Mouse (Mus musculus) neural tube, embryonic 14.5 days (tissue): ENCODE results near the gene Nsmce3. TPM values are rescaled to one million over a fixed set of nuclear protein-coding genes. Genes with fewer than 3 reads are reported as not detected.

Experiments used
- ATAC-seq: fragments of 200-750 bp; cut with Nextera tagmentation; 2 replicates; pipeline ENCODE4 v1.8.0; 2017; ENCODE audit warnings: low read depth, mild to moderate bottlenecking, moderate TSS enrichment, moderate library complexity
- H3K27ac ChIP-seq: fragments of 300-500 bp; sonication (generic); 2 replicates; pipeline ENCODE4 v1.5.1; 2014; ENCODE audit warnings: low read depth, mild to moderate bottlenecking, control low read depth, low read length, moderate library complexity, mixed read lengths
- H3K27me3 ChIP-seq: fragments of 300-500 bp; sonication (generic); 2 replicates; pipeline ENCODE4 v1.6.1; 2014; ENCODE audit warnings: low read length; ENCODE audit not compliant: control insufficient read depth, insufficient read depth
- H3K36me3 ChIP-seq: fragments of 300-500 bp; sonication (generic); 2 replicates; pipeline ENCODE4 v1.6.1; 2014; ENCODE audit warnings: low read length, mixed read lengths; ENCODE audit not compliant: control insufficient read depth, insufficient read depth
- H3K4me1 ChIP-seq: fragments of 300-500 bp; sonication (generic); 2 replicates; pipeline ENCODE4 v1.6.1; 2014; ENCODE audit warnings: low read length; ENCODE audit not compliant: control insufficient read depth, insufficient read depth
- H3K4me2 ChIP-seq: fragments of 300-500 bp; sonication (generic); 2 replicates; pipeline ENCODE4 v1.6.1; 2014; ENCODE audit warnings: mild to moderate bottlenecking, low read depth, low read length, control low read depth
- H3K4me3 ChIP-seq: fragments of 300-500 bp; sonication (generic); 2 replicates; pipeline ENCODE4 v1.5.1; 2014; ENCODE audit warnings: low read depth, low read length, control low read depth, mixed read lengths
- H3K9ac ChIP-seq: fragments of 300-500 bp; sonication (generic); replicated peaks from 2 replicates; pipeline ENCODE4 v1.6.1; 2014; ENCODE audit warnings: low read depth, mild to moderate bottlenecking, control low read depth, low read length, mixed read lengths
- H3K9me3 ChIP-seq: fragments of 300-500 bp; sonication (generic); 2 replicates; pipeline ENCODE4 v1.6.1; 2016; ENCODE audit warnings: low read length; ENCODE audit not compliant: control insufficient read depth
- WGBS: fragments of 180-500 bp; shearing (Covaris S2); extraction: QIAGEN DNeasy Blood & Tissue Kit; methylation state at CpG from one replicate; pipeline ENCODE4 v1.1.7; 2014; 5-methylcytosine and 5-hydroxymethylcytosine counted together
- polyA plus RNA-seq: library from polyadenylated mRNA; unstranded; fragments of >200 nt; fragmentation: Nextera tagmentation; extraction: Ambion mirVana; gene quantifications from 2 replicates; pipeline ENCODE4 v1.2.1, GENCODE M21; 2014

Gene Nsmce3
- polyA plus RNA-seq, 1 experiment from 2014 or later, result 11.8 TPM

- 93% methylated on average over 4 of the region's 4 CpGs for WGBS
- ATAC-seq, result no peak
- Histone ChIP-seq H3K27me3 (no peaks in the 10 kb centered on the region), H3K4me2 (no peak overlapping the region), H3K36me3 (no peaks in the 10 kb centered on the region), H3K4me1 (peaks cover 16% of the 10 kb centered on the region), H3K9me3 (no peaks in the 10 kb centered on the region), H3K27ac (no peak overlapping the region), H3K4me3 (no peak overlapping the region), H3K9ac (no peak overlapping the region)
Measured at GRCm38 (mm10) chr7:64874941-64875340, 2.1 kb upstream of the Nsmce3 start.

- H3K27me3 ChIP-seq, result no peaks in the 10 kb centered on the region
- H3K4me2 ChIP-seq, result peak overlapping the region; percentile 48
- peak; percentile 3; the same call in 1 of the 2 replicates for ATAC-seq
- H3K9ac ChIP-seq, result no peak overlapping the region
- 38% methylated on average over 11 of the region's 11 CpGs for WGBS
- H3K36me3 ChIP-seq, result no peaks in the 10 kb centered on the region
- peak overlapping the region; percentile 90 for H3K27ac ChIP-seq
- H3K4me3 ChIP-seq, result peak overlapping the region; percentile 86
- H3K9me3 ChIP-seq, result no peaks in the 10 kb centered on the region
- H3K4me1 ChIP-seq, result peaks cover 25% of the 10 kb centered on the region
Measured at GRCm38 (mm10) chr7:64873266-64873665, 469 bp upstream of the Nsmce3 start.

- under 1% methylated on average over 33 of the region's 33 CpGs for WGBS
- peak; percentile 65; the same call in 1 of the 2 replicates for ATAC-seq
Measured at GRCm38 (mm10) chr7:64871987-64872742, 632 bp downstream of the Nsmce3 start.

GRCm38 (mm10) chr7:64869549-64870065, 3.2 kb downstream of the Nsmce3 start:
- ATAC-seq, result no peak
- Histone ChIP-seq H3K9me3 (no peaks in the 10 kb centered on the region), H3K4me1 (peaks cover 25% of the 10 kb centered on the region), H3K4me2 (peak overlapping the region; percentile 42; the same call in 1 of the 2 replicates), H3K9ac (no peak overlapping the region), H3K27ac (no peak overlapping the region), H3K36me3 (no peaks in the 10 kb centered on the region), H3K27me3 (no peaks in the 10 kb centered on the region), H3K4me3 (no peak overlapping the region)
- 66% methylated on average over 6 of the region's 6 CpGs for WGBS

More at GRCm38 (mm10) chr7:64871987-64872742, 632 bp downstream of the Nsmce3 start:
- Histone ChIP-seq H3K27me3 (no peaks in the 10 kb centered on the region), H3K4me3 (peak overlapping the region; percentile 86), H3K9me3 (no peaks in the 10 kb centered on the region), H3K27ac (peak overlapping the region; percentile 90), H3K4me1 (peaks cover 25% of the 10 kb centered on the region), H3K9ac (peak overlapping the region; percentile 92), H3K4me2 (peak overlapping the region; percentile 91), H3K36me3 (no peaks in the 10 kb centered on the region)

GRCm38 (mm10) chr7:64863538-64863937, 9.3 kb downstream of the Nsmce3 start:
- 81% methylated on average over 3 of the region's 3 CpGs for WGBS
- H3K9ac ChIP-seq, result no peak overlapping the region

GRCm38 (mm10) chr7:64862978-64863377, 9.8 kb downstream of the Nsmce3 start:
- Histone ChIP-seq H3K9me3 (no peaks in the 10 kb centered on the region), H3K4me3 (no peak overlapping the region), H3K27me3 (no peaks in the 10 kb centered on the region), H3K36me3 (no peaks in the 10 kb centered on the region), H3K27ac (no peak overlapping the region), H3K4me2 (no peak overlapping the region), H3K9ac (no peak overlapping the region), H3K4me1 (no peaks in the 10 kb centered on the region)
- no peak for ATAC-seq
- whole genome bisulfite sequencing, result 82% methylated on average over 3 of the region's 3 CpGs

More at GRCm38 (mm10) chr7:64863538-64863937, 9.3 kb downstream of the Nsmce3 start:
- ATAC-seq, result no peak
- H3K4me2 ChIP-seq, result no peak overlapping the region
- H3K27ac ChIP-seq, result no peak overlapping the region
- no peak overlapping the region for H3K4me3 ChIP-seq
- H3K36me3 ChIP-seq, result no peaks in the 10 kb centered on the region
- H3K27me3 ChIP-seq, result no peaks in the 10 kb centered on the region
- no peaks in the 10 kb centered on the region for H3K4me1 ChIP-seq
- H3K9me3 ChIP-seq, result no peaks in the 10 kb centered on the region

GRCm38 (mm10) chr7:64856526-64857082, 16.2 kb downstream of the Nsmce3 start:
- no peak overlapping the region for H3K9ac ChIP-seq
- H3K9me3 ChIP-seq, result no peaks in the 10 kb centered on the region
- H3K4me2 ChIP-seq, result peak overlapping the region; percentile 2; the same call in 1 of the 2 replicates
- no peaks in the 10 kb centered on the region for H3K36me3 ChIP-seq
- peak; percentile 58; the same call in 1 of the 2 replicates for ATAC-seq
- WGBS, result 52% methylated on average over 12 of the region's 12 CpGs
- H3K4me1 ChIP-seq, result 0 out of 2 replicates have a peak, but pooled peaks cover 7% of the 10 kb centered on the region
- no peak overlapping the region for H3K4me3 ChIP-seq
- H3K27me3 ChIP-seq, result no peaks in the 10 kb centered on the region
- no peak overlapping the region; the same call in 1 of the 2 replicates for H3K27ac ChIP-seq

GRCm38 (mm10) chr7:64855976-64856375, 16.8 kb downstream of the Nsmce3 start:
- Histone ChIP-seq H3K9me3 (no peaks in the 10 kb centered on the region), H3K4me2 (peak overlapping the region; percentile 2; the same call in 1 of the 2 replicates), H3K27me3 (no peaks in the 10 kb centered on the region), H3K36me3 (no peaks in the 10 kb centered on the region), H3K4me3 (no peak overlapping the region; the same call in 1 of the 2 replicates), H3K27ac (peak overlapping the region; percentile 31; the same call in 1 of the 2 replicates), H3K9ac (no peak overlapping the region), H3K4me1 (0 out of 2 replicates have a peak, but pooled peaks cover 7% of the 10 kb centered on the region)
- peak; percentile 49; the same call in 1 of the 2 replicates for ATAC-seq
- 29% methylated on average over 15 of the region's 15 CpGs for WGBS
